Mouse (Mus musculus) C2C12 (cell line): ENCODE data around the gene Wasf2.

Experiments used
- CTCF ChIP-seq: IDR thresholded peaks from one replicate; pipeline ENCODE4 v1.5.1; 2011; ENCODE audit not compliant: control insufficient read depth, insufficient read depth, insufficient read length
- MYOD1 ChIP-seq: IDR thresholded peaks from one replicate; pipeline ENCODE4 v1.6.1; 2011; ENCODE audit warnings: low read depth; ENCODE audit not compliant: control insufficient read depth, insufficient read length

DNA sequence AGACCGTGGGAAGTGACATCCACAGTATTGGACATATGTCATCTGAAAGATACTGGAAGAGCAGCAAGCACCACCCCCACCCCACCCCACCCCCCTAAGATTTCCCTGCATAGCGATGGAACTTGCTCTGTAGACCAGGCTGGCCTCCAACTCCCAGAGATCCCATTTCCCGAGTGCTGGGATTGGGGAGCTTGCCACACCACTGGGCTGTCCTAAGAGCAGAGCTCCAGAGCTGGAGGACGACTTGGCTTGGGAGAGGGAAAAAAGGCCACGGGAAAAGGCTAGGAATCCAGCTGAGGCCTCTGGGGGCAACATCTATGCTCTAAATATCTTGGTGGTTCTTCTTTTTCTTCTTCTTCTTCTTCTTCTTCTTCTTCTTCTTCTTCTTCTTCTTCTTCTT lies 104.5 kb downstream of the Wasf2 start:
- TF ChIP-seq CTCF, result no peak
- no peak for TF ChIP-seq MYOD1
